Mouse (Mus musculus) common myeloid progenitor, adult 5-6 weeks (primary cell): ENCODE measurements around the gene Itpr2. TPM values are rescaled to one million over a fixed set of nuclear protein-coding genes. Genes with fewer than 3 reads are reported as not detected.

ENCODE experiments used
- ATAC-seq: replicated peaks from 2 replicates; pipeline ENCODE4 v1.8.0; 2016; ENCODE audit warnings: low read depth, mild to moderate bottlenecking, moderate TSS enrichment, inconsistent platforms; ENCODE audit not compliant: poor library complexity, severe bottlenecking
- total RNA-seq: library from RNA; stranded (forward); fragments of 200-1000, 187-1606 nt; gene quantifications from 2 replicates; pipeline ENCODE4 v1.2.3, GENCODE M21; 2017

Itpr2 gene
- total RNA-seq, 1 experiment from 2014 or later, result 16.3 TPM

DNA sequence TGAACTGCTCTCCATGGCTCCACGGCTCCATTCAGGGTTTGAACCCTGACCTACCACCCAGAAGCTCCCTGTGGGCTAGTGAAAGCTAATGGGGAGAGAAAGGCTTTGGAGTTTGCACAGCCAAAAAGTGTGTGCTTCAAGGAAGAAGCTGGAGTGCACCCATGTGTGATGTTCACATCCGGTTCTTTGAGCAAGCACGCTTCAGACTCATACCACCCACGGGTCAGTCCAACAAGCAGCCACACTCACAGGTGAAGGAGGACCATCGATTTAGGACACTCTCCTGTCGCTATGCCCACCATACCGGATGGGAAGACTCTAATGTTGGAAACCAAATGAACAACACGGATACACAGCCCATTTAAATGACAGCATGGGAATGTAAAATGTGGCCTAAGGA, 9.5 kb upstream of the Itpr2 start:
- no peak for ATAC-seq

DNA sequence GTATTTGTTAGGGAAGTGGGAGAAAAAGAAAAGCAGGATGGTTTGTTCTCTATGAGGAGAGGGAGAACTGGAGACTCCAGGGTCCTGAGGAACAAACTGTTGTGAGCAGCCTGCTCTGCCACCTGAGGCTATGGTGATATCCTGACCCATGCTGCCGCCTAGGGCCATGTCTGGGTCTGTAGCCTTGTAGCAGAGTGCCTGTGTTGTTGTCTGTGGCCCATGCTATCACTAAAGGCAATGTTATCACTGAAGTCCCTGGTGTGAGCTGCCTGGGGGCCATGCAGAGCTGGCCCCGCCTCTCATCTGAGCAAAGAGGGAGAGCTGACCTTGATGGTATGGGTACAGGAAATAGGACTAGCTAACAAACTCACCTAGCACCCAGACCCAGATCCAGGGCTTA, 7.9 kb upstream of the Itpr2 start:
- ATAC-seq, result no peak

DNA sequence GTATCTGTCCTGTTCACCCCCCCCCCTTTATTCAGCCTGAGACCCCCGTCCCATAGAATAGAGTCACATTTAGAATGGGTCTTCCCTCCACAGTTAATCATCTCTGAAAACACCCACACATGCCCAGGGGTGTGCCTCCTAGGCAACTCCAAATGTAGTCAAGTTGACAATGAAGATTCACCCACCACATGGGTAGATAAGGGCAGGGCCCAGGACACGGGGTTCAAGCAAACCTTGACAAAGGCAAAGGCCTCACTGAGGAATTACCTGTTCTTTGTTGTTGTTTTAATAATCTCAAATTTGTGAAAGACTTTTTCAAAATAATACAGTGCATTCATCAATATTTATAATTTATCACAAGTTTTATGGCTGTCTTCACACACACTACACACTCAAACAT, 2.4 kb upstream of the Itpr2 start:
- no peak for ATAC-seq

DNA sequence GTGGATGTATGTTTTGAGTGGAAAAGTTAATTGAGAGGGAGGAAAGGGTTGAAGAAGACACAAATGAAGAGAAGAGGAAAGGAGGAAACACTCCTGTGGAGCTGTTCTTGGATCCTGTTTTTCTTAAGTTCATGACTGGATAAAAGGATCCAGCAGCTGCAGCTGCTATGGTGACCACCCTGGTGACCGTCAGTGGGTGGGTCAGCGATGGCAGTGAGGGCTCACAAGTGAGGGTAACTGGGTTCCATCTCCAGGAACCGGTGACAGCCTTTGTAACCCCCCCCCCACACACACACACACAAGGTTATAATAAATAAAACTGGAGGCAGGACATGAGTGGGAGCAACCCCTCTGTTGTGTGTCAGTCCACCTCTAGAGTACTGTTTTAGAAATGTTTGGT, 833 bp upstream of the Itpr2 start:
- ATAC-seq, result no peak

DNA sequence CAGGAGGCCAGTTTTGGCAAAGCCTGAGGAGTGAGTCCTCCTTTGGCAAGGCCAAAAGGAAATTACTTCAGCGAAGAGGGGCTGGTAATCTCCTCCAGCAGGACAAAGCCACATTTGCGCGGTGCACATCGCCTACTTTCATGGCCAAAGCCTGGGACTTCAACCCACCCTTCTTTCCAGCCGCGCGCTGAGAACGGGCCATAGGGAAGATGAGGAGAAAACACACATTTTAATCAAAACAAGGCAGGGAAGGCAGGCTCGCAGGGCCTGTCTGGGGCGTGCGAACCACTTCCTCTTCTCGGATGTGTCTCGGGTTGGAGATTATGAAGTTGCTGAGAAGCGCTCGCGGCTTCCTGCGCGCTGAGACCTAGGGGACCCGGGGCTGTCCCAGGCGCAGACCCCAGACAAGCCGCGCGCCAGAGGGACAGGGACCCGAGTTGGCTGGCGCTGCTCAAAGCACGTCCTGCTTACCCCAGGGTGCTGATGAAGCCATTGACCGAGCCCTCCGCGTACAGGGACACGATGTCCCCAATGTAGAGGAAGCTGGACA, 632 bp downstream of the Itpr2 start:
- peak; percentile 73 for ATAC-seq

DNA sequence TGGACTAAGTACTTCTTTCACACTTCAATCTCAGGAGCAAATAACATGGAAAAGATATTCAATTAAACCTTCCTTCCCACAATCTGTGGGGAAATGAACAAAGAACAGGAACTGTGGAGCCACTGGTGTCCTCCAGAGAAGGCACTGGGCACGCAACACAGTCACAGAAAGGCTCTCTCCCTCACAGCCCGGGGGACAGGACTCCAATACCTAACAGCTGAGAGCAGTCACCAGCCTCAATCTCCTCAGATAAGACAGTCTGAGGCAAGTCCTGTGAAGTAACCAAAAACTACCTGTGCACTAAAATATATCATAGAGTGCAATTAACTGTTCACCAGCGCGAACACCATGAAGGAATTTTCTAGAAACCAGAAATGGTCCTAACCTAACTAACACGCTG, 1.3 kb downstream of the Itpr2 start:
- ATAC-seq, result no peak

DNA sequence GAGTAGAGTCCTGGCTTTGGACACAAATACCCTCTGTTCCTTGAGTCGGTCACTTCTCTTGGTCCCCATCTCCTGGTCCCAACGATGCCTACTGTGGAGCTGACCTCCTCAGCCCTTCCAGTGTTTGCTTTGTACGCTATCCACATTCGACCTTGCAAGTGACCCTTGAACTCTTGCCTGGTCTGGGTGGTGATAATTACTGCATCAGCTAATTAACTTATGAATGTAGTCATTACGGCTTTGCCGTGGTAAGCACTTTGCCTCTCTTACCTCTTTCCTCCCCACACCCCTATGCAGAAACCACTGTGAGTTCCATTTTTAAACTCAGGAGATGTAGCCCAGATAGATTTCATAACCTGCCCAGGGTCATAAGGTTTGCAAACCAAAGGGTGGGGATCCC, 1.8 kb downstream of the Itpr2 start:
- ATAC-seq, result no peak

DNA sequence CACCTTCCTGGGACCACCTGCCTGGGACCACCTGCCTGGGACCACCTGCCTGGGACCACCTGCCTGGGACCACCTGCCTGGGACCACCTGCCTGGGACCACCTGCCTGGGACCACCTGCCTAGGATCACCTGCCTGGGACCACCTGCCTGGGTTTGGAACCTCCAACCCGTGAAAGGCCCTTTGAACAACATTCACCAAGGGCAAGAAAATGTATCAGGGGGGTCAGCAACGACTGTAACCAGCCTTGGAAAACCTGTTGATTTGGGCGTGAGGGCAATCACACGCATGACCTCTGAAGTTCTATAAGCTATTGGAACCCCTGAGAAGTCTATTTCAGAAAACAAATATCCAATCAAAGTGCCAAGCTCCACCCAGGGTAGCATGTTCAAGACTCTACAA, 2.5 kb downstream of the Itpr2 start:
- ATAC-seq, result no peak

DNA sequence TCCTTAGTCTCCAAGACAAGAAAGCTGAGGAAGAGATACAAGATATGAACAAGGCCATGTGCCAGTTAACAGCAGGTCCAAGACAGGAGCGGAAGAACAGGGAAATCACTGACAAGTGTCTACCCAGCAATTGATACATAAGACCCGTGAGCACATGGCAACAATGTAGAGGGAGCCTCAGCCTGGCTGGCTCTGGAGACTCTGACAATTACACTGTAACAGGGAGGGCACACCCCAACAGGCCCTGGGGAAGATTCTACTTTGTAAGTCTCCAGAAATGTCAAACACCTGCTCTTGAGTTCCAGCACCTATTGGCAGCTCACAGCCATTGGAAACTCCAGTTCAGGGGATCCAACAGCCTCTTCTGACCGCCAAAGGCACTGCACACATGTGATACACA, 3.6 kb downstream of the Itpr2 start:
- no peak for ATAC-seq

DNA sequence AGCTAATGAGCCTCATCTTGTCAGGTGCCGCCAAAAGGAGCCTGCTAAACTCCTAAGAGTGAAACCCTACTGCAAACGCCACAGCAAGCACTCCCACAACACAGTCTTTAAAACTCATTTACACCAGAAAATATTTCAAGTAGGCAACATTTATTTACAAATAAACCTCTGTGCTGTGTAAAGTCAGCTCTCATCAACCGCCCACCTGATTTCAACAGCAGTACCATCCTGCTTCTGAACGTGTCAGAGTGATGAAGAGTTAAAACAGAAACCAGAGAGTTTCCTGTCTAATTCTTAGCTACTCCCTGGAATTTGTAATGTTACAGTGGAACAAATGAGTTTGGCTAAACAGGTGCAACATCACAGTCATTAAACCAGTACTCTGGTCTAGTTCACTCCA, 4.2 kb downstream of the Itpr2 start:
- ATAC-seq, result no peak

DNA sequence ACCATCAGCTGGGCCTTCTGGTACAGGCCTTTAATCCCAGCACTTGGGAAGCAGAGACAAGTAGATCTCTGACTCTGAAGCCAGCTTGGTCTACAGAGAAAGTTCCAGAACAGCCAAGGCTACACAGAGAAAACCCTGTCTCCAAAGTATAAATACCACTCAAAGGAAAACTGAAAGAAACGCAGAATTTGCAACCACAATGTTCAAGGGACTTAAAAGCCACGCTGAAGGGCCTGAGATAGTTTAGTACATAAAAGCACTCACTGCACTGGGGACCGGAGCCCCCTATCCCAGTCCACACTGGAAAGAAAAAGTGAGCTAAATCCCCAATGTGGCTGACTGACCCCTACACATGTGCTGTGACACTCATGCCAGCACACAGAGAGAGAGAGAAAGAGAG, 4.6 kb downstream of the Itpr2 start:
- ATAC-seq, result no peak

DNA sequence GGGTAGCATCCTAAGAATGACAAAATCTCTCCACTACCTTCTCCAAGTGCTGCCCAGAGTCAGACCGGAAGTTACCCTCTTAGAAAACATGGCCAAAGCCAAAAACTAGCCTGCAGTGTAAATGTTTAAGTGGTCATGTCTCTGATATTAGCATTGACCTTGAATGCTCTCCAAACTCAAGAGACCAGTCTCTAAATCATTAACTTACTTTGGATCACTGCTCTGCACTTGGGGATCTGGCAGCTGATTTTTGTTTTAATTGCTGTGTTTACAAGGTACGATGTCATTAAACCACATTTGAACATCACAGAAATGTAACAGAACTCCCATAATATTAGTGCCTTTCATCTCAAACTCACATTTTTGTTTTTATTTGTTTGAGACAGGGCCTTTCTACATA, 10.3 kb downstream of the Itpr2 start:
- ATAC-seq, result no peak

DNA sequence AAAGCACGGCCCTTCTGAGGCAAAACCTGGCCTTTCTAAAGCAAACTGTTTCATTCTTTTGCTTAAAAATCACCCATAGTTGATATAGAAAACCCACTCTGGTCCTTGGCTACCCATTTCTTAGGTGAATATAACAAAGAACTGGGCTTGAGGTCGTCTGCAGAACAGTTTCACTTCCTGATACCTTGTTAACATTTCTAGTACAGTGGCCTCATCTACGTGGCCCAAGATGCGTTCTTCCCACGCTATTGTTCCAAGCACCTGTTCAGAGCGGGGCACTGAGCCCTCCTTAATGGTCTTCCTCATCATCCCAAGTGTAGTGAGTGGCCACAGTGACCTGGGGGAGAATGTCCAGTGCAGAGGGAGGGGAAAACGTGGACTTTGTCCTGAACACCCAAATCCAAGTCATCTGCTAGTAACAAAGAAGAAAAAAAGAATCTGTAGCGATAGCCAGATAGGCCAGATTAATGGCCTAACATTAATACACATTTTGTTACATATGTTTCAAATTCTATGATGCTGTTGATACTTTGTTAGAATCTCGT, 11.5 kb downstream of the Itpr2 start:
- no peak for ATAC-seq

DNA sequence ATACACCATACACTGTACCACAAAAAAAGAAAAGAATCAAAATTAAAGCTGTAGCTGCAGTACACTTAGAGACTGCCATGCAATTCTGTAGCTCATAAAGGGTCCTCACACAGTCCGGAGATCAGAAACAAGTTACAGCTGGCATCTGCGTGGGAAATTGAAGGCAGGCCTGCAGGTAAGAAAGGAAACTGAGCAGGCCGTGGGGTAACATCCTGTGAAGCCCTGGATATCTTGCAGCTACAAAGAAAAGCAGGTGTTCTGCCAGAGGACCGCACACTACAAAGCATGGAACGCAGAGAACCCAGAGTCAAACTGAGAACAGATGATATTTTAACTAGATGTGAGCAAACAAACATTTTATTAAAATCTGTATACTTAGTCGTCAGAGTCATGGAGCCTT, 12.2 kb downstream of the Itpr2 start:
- ATAC-seq, result no peak

DNA sequence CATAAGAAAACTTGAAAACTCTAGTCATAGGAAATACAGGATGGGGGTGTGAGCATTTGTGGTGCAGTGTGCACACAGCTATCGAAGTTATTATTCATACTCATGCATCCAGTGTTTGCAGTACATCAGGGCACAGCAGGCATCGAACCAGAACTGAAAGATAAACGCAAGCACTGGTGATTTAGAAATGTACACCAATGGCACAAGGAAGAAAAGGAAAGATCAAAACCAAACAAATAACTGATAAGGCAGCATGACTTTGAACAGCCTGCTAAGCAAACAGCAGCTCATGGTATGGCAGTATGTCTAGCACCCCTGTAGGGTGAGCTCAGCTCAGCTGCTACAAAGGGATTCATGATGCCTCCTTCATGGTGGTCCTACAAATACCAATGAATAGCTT, 13.3 kb downstream of the Itpr2 start:
- ATAC-seq, result no peak

DNA sequence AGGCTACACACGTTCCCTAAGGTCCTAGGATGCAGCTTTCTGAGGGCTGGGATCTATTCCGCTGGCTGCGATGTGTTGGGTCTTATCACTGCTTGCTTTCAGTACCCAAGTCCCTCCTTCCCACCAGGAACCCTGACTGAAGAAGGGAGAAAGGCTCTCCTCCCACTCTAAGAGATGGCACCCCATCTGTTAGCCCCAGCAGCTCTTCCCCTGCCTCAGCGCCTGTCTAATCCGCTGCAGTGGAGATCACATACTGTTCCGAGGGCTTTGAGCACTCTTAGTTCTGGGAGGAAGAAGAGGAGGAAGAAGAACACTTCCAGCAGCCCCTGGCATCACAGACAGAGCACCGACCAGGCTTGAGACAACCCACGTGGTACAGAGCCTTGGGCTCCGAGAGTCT, 14.9 kb downstream of the Itpr2 start:
- ATAC-seq, result no peak

DNA sequence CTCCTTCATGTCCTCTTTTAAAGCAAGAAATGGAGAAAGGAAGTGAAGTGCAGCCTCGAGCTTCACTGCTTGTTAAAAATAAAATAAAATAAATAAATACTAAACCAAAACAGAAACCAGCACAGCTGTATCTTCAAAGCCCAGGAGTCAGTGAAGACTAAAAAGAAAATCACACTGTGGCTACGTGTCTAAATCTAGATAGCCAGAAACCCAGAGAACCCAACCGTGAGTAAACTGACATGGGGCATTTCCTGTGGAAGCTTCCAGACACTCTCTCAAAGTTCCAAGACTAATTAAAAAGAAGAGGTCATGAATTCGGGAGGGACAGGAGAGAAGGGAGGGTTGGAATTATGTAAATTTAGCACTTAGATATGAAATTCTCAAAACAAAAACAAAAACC, 15.9 kb downstream of the Itpr2 start:
- 0 out of 2 replicates have a peak, but pooled peaks have one; percentile 23 for ATAC-seq

DNA sequence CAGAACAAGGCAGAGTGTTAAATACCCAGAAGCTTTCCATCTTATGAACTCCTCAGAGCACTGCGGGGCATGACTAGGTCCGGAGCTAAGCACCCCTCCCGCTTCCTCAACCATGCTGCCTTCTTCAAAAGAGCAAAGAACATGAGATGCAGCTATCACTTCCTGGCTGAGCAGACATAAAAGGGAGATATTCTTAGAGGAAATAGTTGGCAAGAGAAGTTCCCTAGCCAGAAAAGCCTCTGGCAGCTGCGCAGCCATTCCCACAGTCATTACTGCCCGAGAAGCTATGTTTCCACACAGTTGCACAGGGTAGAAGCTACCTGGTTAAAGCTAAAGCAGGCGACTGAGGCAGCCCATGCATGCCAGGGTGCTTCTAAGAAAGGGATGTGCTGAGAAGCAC, 20.6 kb downstream of the Itpr2 start:
- peak; percentile 59 for ATAC-seq

DNA sequence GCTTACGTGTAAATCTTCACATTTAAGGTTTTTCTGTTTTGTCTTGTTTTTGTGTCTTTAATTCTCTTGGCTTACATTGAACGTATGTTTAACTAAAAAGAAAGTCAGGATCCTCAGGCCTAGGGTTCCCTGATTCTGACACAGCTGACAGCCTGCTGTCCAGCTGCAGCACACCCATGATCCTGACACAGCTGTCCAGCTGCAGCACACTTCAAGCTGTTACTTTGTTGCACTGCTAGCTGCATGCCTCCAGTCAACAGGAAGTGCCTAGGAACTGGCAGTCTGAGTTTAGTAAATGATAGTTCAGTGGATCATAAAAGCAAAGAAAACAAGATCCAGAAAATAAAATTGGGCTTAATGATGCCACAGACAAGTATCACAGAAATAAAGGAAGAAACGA, 21.1 kb downstream of the Itpr2 start:
- ATAC-seq, result no peak

DNA sequence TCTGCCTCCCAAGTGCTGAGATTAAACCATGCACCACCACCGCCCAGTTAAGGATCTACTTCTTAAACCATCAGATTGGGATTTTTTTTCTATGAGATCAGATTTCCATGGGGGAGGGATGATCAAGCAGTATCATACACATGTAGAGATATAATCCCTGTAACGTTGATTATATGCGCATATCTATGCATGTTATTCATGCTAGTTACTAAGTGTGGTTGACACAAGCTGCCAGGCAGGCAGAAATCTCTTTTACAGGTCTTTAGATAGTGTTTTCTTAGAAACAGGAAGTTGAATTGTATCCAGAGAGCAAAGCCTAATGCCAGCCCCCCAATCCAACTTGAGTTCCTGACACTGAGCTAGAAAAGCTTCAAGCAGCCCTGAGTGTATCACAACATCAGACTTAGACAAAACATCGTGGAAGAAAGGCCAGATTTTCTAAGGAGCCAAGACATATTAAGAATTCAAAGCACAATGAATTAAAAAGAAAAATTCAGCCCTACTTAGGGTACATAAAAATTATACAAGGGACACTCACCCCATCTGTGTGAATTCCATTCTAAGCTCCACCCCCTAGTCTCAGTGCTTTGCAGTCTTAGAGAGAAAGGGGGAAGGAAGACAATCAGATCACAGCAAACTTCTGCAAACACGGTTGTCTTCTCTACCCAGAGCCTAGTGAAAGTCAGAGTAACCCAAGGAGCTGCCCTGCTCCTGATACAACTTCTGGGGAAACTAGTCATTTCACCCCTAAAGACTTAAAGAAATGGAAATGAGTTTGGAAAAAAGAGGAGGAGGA, 22.9 kb downstream of the Itpr2 start:
- ATAC-seq, result peak; percentile 79

DNA sequence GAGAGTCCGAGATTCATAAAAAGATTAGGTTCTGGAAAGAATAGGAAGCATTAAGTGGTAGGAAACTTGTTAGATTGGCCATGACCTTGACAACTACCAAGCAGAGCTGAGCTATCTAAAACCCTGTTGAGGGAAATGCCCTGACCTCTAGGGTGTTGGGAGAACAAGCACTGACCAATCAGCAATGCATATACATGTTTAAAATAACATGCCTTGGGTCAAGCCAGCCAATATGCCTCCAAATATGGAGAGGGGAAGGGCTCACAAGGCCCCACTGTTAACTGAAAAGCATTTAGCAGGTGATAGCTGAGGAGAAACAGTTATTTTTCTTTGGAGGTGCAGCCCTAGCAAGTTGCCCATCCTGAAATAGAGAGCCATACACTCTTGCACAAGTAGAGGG, 25.2 kb downstream of the Itpr2 start:
- no peak for ATAC-seq

DNA sequence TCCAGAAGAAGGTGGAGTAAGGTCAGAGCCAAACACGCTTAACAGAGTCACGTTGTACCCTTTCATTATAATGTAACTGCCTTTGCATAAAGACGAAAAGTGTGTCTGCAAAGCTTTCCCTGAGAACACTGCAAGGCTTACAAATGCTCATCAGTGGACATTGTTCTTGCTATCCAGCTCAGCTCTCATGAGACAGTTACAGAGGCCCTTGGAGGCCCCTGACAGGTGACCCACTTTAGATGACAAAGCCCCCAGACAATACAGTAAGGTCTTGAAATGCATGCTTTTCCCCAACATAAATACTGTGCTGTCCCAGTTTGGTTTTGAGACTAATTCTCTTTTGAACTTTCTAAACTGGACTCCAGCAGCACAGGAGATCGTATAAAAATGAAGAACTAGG, 27.9 kb downstream of the Itpr2 start:
- no peak for ATAC-seq
